Mouse (Mus musculus): Measurements from ENCODE around the gene Fgfr2. TPM values are rescaled to one million over a fixed set of nuclear protein-coding genes. Genes with fewer than 3 reads are reported as not detected.
"Not testable (repeated sequence)": the region's sequence is repeated elsewhere in the genome, so short reads cannot be mapped to it uniquely, and the experiment has no call there.

Gene Fgfr2
- total RNA-seq, 1 experiment = 37.5 TPM

- in situ Hi-C loops (cut with MboI; ENCODE audit: low sequenced_read_pairs in 2 of 2, unreplicated experiment in 2 of 2) = no loop called here
- H3K9me3 ChIP-seq (ENCODE audit: control insufficient read depth, insufficient read depth, low read depth, low read length) = no peaks in the 10 kb centered on the region
Observed at GRCm38 (mm10) chr7:131062541-131062940, 2060.6 kb downstream of the Fgfr2 start.

GRCm38 (mm10) chr7:131059808-131060207, 2063.3 kb downstream of the Fgfr2 start:
- H3K36me3 ChIP-seq (ENCODE audit: control insufficient read depth, insufficient read depth, low read length, poor library complexity, severe bottlenecking); in situ Hi-C loops (cut with MboI; ENCODE audit: low sequenced_read_pairs in 2 of 2, unreplicated experiment in 2 of 2); H3K9ac ChIP-seq (ENCODE audit: insufficient read depth, low read depth, low read length, poor library complexity, severe bottlenecking); H3K27ac ChIP-seq (ENCODE audit: insufficient read depth, low read depth, low read length, poor library complexity, severe bottlenecking); H3K4me3 ChIP-seq (ENCODE audit: insufficient read depth in 1 of 2, low read depth in 1 of 2, low read length in 2 of 2, poor library complexity in 1 of 2, severe bottlenecking in 1 of 2); DNase-seq (ENCODE audit: low read depth, low spot score); H3K4me1 ChIP-seq (ENCODE audit: control insufficient read depth in 2 of 2, insufficient read depth in 2 of 2, low read length in 2 of 2, poor library complexity in 1 of 2); H3K9me3 ChIP-seq (ENCODE audit: control insufficient read depth, insufficient read depth, low read depth, low read length): not testable (repeated sequence)

More at GRCm38 (mm10) chr7:131062541-131062940, 2060.6 kb downstream of the Fgfr2 start:
- no peak for DNase-seq (ENCODE audit: low read depth, low spot score)
- TF ChIP-seq ZC3H11A (IDR thresholded peaks at IDR 0.05; ENCODE audit: borderline replicate concordance, low read depth, low read length) (no peak), MAFK (IDR thresholded peaks at IDR 0.05; ENCODE audit: insufficient read depth, low read depth, low read length) (no peak)
- Histone ChIP-seq H3K27ac (ENCODE audit: insufficient read depth, low read depth, low read length, poor library complexity, severe bottlenecking) (no peak overlapping the region), H3K9ac (ENCODE audit: insufficient read depth, low read depth, low read length, poor library complexity, severe bottlenecking) (no peak overlapping the region), H3K36me3 (ENCODE audit: control insufficient read depth, insufficient read depth, low read length, poor library complexity, severe bottlenecking) (no peaks in the 10 kb centered on the region), H3K4me3 (ENCODE audit: insufficient read depth in 1 of 2, low read depth in 1 of 2, low read length in 2 of 2, poor library complexity in 1 of 2, severe bottlenecking in 1 of 2) (no peak overlapping the region), H3K4me1 (ENCODE audit: control insufficient read depth in 2 of 2, insufficient read depth in 2 of 2, low read length in 2 of 2, poor library complexity in 1 of 2) (no peaks in the 10 kb centered on the region)

GRCm38 (mm10) chr7:131057918-131058317, 2065.2 kb downstream of the Fgfr2 start:
- H3K9me3 ChIP-seq (ENCODE audit: control insufficient read depth, insufficient read depth, low read depth, low read length); H3K27ac ChIP-seq (ENCODE audit: insufficient read depth, low read depth, low read length, poor library complexity, severe bottlenecking); H3K4me1 ChIP-seq (ENCODE audit: control insufficient read depth in 2 of 2, insufficient read depth in 2 of 2, low read length in 2 of 2, poor library complexity in 1 of 2); DNase-seq (ENCODE audit: low read depth, low spot score); in situ Hi-C loops (cut with MboI; ENCODE audit: low sequenced_read_pairs in 2 of 2, unreplicated experiment in 2 of 2); H3K9ac ChIP-seq (ENCODE audit: insufficient read depth, low read depth, low read length, poor library complexity, severe bottlenecking); H3K4me3 ChIP-seq (ENCODE audit: insufficient read depth in 1 of 2, low read depth in 1 of 2, low read length in 2 of 2, poor library complexity in 1 of 2, severe bottlenecking in 1 of 2); H3K36me3 ChIP-seq (ENCODE audit: control insufficient read depth, insufficient read depth, low read length, poor library complexity, severe bottlenecking): not testable (repeated sequence)

- Histone ChIP-seq H3K27ac (ENCODE audit: insufficient read depth, low read depth, low read length, poor library complexity, severe bottlenecking) (no peak overlapping the region), H3K36me3 (ENCODE audit: control insufficient read depth, insufficient read depth, low read length, poor library complexity, severe bottlenecking) (no peaks in the 10 kb centered on the region), H3K4me3 (ENCODE audit: insufficient read depth in 1 of 2, low read depth in 1 of 2, low read length in 2 of 2, poor library complexity in 1 of 2, severe bottlenecking in 1 of 2) (no peak overlapping the region), H3K9me3 (ENCODE audit: control insufficient read depth, insufficient read depth, low read depth, low read length) (no peaks in the 10 kb centered on the region), H3K9ac (ENCODE audit: insufficient read depth, low read depth, low read length, poor library complexity, severe bottlenecking) (no peak overlapping the region), H3K4me1 (ENCODE audit: control insufficient read depth in 2 of 2, insufficient read depth in 2 of 2, low read length in 2 of 2, poor library complexity in 1 of 2) (no peaks in the 10 kb centered on the region)
- in situ Hi-C loops (cut with MboI; ENCODE audit: low sequenced_read_pairs in 2 of 2, unreplicated experiment in 2 of 2) = no loop called here
- TF ChIP-seq ZC3H11A (IDR thresholded peaks at IDR 0.05; ENCODE audit: borderline replicate concordance, low read depth, low read length) (no peak), MAFK (IDR thresholded peaks at IDR 0.05; ENCODE audit: insufficient read depth, low read depth, low read length) (no peak), CHD2 (IDR thresholded peaks at IDR 0.05; ENCODE audit: low read depth, low read length) (no peak), ZNF384 (IDR thresholded peaks at IDR 0.05; ENCODE audit: low read depth, low read length) (no peak), HCFC1 (IDR thresholded peaks at IDR 0.05; ENCODE audit: borderline replicate concordance, insufficient read depth, low read length) (no peak)
- DNase-seq (ENCODE audit: low read depth, low spot score) = peak; percentile 44
Observed at GRCm38 (mm10) chr7:131054808-131055370, 2068.3 kb downstream of the Fgfr2 start.

DNA sequence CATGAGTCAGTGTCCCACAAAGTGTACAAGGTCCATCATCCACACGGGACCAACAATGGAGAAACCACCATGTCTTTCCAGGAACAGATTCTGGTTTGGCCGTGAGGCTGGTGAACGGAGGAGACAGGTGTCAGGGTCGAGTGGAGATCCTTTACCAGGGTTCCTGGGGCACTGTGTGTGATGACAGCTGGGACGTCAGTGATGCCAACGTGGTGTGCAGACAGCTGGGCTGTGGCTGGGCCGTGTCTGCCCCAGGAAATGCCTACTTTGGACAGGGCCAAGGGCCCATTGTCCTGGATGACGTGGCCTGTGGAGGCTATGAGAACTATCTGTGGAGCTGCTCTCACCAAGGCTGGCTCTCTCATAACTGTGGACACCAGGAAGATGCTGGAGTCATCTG, 2073.3 kb downstream of the Fgfr2 start:
- H3K9me3 ChIP-seq (ENCODE audit: control insufficient read depth, insufficient read depth, low read depth, low read length); H3K36me3 ChIP-seq (ENCODE audit: control insufficient read depth, insufficient read depth, low read length, poor library complexity, severe bottlenecking); in situ Hi-C loops (cut with MboI; ENCODE audit: low sequenced_read_pairs in 2 of 2, unreplicated experiment in 2 of 2); H3K4me3 ChIP-seq (ENCODE audit: insufficient read depth in 1 of 2, low read depth in 1 of 2, low read length in 2 of 2, poor library complexity in 1 of 2, severe bottlenecking in 1 of 2); DNase-seq (ENCODE audit: low read depth, low spot score); H3K9ac ChIP-seq (ENCODE audit: insufficient read depth, low read depth, low read length, poor library complexity, severe bottlenecking); H3K4me1 ChIP-seq (ENCODE audit: control insufficient read depth in 2 of 2, insufficient read depth in 2 of 2, low read length in 2 of 2, poor library complexity in 1 of 2); H3K27ac ChIP-seq (ENCODE audit: insufficient read depth, low read depth, low read length, poor library complexity, severe bottlenecking): not testable (repeated sequence)

- H3K36me3 ChIP-seq (ENCODE audit: control insufficient read depth, insufficient read depth, low read length, poor library complexity, severe bottlenecking); H3K4me3 ChIP-seq (ENCODE audit: insufficient read depth in 1 of 2, low read depth in 1 of 2, low read length in 2 of 2, poor library complexity in 1 of 2, severe bottlenecking in 1 of 2); in situ Hi-C loops (cut with MboI; ENCODE audit: low sequenced_read_pairs in 2 of 2, unreplicated experiment in 2 of 2); H3K9ac ChIP-seq (ENCODE audit: insufficient read depth, low read depth, low read length, poor library complexity, severe bottlenecking); H3K9me3 ChIP-seq (ENCODE audit: control insufficient read depth, insufficient read depth, low read depth, low read length); H3K27ac ChIP-seq (ENCODE audit: insufficient read depth, low read depth, low read length, poor library complexity, severe bottlenecking); H3K4me1 ChIP-seq (ENCODE audit: control insufficient read depth in 2 of 2, insufficient read depth in 2 of 2, low read length in 2 of 2, poor library complexity in 1 of 2): not testable (repeated sequence)
- DNase-seq (ENCODE audit: low read depth, low spot score) = peak; percentile 13
Observed at GRCm38 (mm10) chr7:131045258-131045835, 2077.8 kb downstream of the Fgfr2 start.
